Mouse (Mus musculus): ENCODE results near the gene Gpr62. TPM values are rescaled to one million over a fixed set of nuclear protein-coding genes. Genes with fewer than 3 reads are reported as not detected.

The Gpr62 gene
- total RNA-seq (2021), result under 1 TPM; 0.44 to 0.65 TPM
- long read RNA-seq, experiment 1, partial matches to known transcripts, result 0 of 2 reads
- long read RNA-seq, experiment 1, other reads (novel, unspliced or antisense), result 0 of 2 reads
- long read RNA-seq, experiment 2, partial matches to known transcripts, result 0 of 3 reads
- long read RNA-seq, experiment 2, other reads (novel, unspliced or antisense), result 0 of 3 reads

DNA sequence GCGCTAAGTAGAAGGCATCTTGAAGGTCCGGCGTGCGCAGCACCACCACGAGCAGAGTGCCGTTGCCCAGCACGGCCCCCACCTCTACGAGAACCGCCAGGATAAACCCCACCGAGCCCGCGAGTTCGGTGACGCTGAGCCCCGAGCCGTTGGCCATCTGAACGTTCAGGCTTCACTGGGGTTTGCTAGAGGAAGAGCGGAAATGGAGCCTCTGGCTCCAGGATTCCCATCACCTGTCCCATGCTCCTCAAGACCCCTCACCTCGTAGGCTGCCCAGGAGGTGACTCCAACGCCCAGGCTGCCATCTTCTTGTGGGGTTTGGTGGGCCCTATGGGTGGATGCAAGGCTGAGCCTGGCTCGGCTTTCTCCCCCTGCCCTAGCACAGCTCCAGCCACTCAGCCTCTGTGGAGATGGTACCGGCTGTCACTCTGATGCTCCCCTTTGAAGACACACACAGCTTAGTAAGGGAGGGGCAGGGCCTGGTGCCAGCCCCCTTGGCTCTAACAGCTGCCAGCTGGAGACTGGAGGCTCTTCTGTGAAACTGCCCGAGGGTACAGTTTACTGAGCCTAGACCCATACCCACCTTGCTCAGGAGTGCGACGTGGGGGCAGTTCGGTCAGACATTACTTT is at the start of gene Gpr62:
TSS of gene Gpr62 (minus strand) at position 368 of the 630 bp plus-strand sequence.
- no peak for DNase-seq (ENCODE audit: low spot score in 2 of 2)

DNA sequence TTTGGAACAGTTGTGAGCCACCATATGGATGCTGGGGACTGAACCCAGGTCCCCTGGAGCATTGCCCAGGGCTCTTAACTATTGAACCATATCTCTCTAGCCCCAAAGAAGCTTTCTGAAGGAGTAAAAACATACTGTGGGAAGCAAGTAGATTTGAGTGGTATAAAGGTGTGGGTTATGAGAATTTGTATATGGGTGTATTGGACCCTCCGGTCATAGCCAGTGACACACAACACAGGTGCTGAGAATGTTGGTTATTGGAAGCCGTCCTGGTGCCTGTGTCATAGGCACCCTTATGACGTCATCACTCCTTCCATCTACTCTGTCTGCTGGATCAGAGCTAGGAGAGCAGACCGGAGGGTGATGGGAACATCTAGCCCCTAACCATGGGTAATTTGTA is 48.5 kb upstream of the Gpr62 start, which contains the start of gene Iqcf5:
TSS of gene Iqcf5 (plus strand) at position 301 of the 400 bp plus-strand sequence.
- DNase-seq (ENCODE audit: low spot score in 2 of 2), result no peak

DNA sequence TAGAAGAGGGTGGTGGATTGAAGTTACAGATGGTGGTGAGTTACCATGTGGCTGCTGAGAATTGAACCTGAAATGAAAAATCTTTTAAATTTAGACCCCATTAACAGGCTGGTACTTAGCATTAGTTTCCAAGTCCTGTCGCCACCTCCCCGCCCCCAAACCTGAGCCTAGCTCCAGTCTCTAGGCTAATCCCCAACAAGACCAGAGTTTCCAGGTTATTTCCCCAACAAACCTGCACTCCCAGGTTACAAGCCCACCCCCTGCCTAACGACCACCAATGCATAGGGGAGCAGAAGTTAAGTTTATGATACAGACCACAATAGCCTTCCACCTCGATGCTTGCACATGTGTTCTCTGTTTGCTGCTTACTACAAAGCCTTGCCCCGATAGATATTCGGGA is 47.8 kb upstream of the Gpr62 start:
- no peak for DNase-seq (ENCODE audit: low spot score in 2 of 2)

DNA sequence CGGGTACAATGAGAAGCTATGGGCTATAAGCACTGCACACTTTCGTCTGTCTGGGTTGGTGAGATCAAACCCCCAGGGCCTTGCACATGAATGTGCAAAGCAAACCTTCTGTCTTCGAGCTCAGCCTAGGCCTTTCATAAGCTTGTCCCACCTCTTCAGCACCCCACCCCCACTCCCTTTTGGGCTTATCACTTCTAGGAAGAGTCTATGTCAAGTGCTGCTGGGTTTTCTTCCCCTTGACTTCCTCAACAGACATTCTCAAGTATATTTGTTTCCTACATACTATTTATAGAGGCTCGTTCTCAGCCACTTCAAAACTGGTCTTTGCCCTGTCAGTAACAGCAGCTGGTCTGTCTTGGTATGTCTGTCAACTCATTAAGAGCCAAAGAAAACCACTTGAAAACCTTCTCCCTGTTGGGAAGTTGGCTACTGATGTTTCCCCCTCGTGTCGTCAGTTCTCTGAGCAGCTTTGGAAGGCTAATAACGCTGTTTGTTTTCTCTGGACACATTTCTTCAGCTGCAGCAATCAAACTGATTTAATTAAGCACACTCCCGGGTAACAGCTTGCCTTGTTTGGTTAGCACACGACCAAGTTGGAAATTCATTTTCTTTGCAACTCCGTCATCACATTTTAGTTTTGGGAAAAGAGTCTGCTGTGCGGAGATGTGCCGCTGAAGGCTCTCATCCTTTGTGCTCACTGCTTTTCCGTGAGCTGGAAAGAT is 47.2 kb upstream of the Gpr62 start:
- DNase-seq (ENCODE audit: low spot score in 2 of 2), result no peak

DNA sequence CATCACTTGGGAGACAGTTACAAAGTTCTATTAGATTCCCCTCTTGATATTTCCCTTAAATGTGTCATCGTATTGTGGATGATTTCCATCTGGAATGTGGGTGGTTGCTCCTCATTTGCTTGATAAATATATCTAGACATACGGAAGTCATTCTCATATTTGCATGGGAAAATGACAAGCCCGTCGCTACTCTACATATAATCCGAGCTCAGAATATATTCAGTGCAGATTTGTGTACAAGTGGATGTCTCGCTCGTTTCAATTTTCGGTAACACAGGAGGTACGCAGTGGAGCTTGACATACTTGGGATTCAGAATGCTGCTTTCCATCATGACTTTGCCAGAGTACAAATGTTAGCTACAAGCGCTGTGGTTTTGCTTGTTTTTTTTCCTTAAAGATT is 43.6 kb upstream of the Gpr62 start:
- DNase-seq (ENCODE audit: low spot score in 2 of 2), result no peak

DNA sequence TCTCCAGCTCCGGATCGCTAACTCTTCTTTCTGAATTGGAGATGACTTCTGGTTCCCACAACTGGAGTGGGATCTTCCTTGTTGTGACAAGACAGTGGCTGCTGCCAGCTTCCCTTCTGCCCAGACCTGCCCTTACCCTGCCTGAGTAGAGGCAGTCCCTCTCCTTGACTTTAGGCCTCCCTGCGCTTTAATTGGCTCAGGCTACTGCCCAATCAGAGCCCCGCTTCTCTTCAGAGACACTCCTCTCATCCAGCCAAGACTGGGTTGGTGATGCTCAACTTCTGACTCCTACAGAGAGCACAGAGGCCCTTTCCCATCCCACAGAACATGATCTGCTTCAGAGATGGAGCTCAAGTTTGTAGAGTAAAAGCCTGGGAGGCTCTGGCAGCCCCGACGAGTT is 38.5 kb upstream of the Gpr62 start:
- peak in 1 of 2 experiments; percentile 8 for DNase-seq (ENCODE audit: low spot score in 2 of 2)

DNA sequence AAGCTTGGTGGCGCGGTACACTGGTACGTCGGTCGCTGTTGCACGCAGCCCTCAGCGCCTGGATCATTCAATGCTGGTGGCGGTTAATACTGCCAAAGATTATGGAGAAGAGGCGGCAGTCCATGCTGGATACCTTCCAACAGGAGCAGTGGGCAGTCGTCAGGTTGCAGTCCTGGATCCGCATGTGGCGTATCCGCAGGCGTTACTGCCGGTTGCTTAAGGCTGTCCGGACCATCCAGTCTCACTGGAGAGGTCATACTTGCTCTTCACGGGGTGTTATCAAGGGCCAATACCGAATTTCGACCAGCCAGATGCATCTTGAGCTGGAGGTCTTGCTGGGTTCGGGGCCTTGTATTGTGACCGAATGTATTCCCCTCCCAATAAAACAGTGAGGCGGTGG is 36.1 kb upstream of the Gpr62 start:
- peak in 1 of 2 experiments; percentile 12 for DNase-seq (ENCODE audit: low spot score in 2 of 2)

DNA sequence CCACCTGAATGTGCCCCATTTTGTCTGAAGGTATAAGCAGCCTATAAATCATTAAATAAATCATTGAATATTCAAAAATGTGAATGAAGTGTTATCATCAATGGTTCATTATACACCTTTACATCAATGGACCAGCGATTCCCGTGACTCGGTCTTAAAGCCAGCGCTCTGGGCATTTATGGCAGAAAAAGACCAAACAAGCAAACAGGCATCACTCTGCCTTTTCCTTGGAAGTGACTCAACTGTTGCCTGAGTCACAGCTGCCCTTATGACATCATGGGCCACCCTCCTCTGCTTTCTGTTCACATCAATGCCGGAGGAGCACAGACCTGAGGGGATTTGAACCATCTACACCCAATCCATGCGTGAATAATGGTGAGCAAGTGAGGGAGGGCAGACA is 33.9 kb upstream of the Gpr62 start, which contains the start of gene Iqcf1:
TSS of gene Iqcf1 (plus strand) at position 301 of the 400 bp plus-strand sequence.
- peak in 1 of 2 experiments; percentile 11 for DNase-seq (ENCODE audit: low spot score in 2 of 2)

DNA sequence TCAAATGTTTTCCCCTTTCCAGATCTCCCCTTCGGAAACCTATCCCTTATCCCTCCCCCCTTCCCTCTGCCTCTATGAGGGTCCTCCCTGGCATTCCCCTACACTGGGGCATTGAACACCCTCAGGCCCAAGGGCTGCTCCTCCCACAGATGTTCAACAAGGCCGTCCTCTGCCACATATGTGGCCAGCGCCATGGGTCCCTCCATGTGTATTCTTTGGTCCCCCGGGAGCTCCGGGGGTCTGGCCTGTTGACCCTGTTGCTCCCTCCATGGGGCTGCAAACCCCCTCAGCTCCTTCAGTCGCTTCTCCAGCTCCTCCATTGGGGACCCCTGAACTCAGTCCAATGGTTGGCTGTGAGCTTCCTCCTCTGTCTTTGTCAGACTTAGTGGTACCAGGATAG is 21.9 kb upstream of the Gpr62 start:
- peak in 1 of 2 experiments; percentile 14 for DNase-seq (ENCODE audit: low spot score in 2 of 2)

DNA sequence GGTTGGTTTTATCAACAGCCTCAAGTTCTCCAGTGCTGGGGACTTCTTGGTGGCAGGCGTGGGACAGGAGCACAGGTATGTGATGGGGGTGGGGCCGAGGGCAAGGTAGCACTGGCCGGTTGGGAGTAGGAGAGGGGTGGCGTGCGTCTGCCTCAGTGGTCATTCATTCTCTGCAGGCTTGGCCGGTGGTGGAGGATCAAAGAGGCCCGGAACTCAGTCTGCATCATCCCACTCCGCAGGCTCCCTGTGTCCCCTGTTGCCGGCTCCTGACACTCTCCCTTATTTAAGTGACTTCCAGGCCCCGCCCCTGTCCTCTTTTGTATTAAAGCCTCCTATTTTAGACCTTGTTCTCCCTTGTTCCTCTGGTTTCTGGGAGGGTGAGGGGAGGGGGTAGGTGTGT is 19.3 kb upstream of the Gpr62 start:
- no peak for DNase-seq (ENCODE audit: low spot score in 2 of 2)

DNA sequence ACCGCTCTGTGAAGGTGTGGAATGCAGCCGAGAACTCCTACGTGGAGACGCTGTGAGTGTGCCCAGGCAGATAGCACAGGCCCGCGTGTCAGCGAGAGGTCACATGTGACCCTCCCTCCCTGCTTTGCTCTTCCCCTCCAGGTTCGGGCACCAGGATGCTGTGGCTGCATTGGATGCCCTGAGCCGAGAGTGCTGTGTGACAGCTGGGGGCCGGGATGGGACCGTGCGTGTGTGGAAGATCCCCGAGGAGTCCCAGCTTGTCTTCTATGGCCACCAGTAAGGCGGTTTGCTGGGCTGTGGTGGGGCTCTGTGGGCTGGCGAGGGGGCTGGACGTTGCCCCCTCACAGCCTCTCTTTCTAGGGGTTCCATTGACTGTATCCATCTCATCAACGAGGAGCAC is 17.9 kb upstream of the Gpr62 start:
- peak in 1 of 2 experiments; percentile 10 for DNase-seq (ENCODE audit: low spot score in 2 of 2)

DNA sequence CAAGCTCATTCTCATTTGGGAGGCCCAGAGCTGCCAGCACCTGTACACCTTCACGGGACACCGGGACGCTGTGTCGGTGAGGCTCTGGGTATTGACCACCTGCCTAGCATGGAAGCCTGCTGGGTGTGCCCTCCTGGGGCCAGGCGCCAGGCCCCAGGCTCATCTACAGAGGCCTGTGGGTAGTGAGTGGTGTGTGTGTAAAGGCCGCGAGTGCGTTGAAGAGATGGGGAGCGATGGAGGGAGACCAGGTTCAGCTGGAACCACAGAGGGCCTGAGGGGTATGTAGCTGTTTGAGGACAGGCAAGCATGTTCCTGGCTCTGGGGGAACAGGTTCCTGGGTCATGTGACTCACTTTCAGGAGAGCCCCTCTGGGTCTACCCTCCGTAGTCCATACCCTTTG is 17.4 kb upstream of the Gpr62 start:
- DNase-seq (ENCODE audit: low spot score in 2 of 2), result no peak

DNA sequence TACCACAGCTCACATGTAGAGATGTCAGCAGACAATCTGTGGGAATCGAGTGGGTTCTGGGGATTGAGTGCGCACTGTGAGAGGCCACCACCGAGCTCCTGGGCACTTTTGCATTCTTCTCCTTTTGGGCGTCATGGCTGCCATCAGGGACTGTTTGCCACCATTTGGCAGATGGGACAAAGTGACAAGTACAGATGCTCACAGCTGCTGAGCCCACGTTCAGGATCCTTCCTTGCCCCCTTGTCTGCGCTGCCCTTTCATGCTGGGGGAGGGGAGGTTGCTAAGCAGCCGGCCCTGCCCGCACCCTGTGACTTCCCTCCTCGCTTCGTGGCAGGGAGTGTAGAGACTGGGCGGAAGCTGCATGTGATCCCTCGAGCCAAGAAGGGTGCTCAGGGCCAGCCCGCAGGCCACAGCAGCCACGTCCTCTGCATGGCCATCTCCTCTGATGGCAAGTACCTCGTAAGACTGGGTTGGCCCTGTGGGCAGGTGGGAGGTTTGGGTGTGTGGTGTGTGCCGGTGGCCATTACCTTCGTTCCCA is 16.9 kb upstream of the Gpr62 start:
- peak in 1 of 2 experiments; percentile 16 for DNase-seq (ENCODE audit: low spot score in 2 of 2)

DNA sequence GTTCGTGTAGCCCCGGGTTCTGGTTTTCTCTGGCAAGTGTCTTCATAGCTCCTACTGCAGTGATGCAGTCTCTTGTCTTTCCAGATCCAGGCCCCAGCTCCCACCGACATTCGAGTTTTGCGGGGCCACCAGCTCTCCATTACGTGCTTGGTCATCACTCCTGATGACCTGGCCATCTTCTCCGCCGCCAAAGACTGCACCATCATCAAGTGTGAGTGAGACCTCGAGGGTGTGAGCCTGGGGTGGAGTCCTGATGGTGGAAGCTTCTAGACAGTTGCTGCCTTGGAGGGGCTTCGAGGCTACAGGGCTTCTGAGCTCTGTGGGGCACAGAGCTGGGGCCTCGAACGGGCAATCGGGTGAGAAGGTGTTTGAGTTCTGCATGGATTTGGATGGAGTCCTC is 15.9 kb upstream of the Gpr62 start:
- DNase-seq (ENCODE audit: low spot score in 2 of 2), result peak in 1 of 2 experiments; percentile 14

DNA sequence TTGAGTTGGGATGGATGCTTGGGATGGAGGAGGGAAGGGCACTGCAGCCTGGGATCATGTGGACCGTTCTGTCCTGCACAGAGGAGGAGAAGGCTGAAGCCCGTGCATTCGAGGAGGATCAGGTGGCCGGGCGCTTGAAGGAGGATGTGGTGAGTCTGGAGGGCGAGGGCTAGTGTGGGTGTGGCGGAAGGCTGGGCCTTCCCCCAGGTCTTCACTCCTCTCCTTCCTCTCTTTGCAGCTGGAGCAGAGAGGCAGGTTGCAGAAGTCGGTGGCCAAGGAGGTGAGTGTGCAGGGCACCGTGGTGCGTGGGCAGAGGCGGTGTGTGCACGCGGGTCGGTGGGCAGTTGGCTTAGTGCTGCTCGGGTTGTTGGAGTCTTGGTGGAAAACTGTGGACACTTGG is 15.3 kb upstream of the Gpr62 start:
- DNase-seq (ENCODE audit: low spot score in 2 of 2), result peak in 1 of 2 experiments; percentile 15

DNA sequence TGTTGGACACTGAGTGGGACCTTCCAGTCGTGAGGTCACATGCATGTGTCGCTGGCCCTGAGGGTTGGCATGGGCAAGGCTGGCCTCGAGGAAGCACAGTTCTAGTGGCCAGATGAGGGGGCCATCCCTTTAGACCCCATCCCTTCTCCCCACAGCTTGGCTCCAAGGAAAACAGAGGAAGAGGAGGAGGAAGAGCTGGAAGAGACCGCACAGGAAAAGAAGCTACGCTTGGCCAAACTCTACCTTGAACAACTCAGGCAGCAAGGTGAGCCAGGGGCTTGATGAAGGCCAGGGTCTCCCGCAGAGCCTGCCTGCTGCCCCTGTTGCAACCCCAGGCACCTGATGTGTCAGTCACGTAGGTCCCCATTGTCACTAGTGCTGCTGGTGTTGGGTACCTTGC is 14.8 kb upstream of the Gpr62 start:
- peak in 1 of 2 experiments; percentile 12 for DNase-seq (ENCODE audit: low spot score in 2 of 2)

DNA sequence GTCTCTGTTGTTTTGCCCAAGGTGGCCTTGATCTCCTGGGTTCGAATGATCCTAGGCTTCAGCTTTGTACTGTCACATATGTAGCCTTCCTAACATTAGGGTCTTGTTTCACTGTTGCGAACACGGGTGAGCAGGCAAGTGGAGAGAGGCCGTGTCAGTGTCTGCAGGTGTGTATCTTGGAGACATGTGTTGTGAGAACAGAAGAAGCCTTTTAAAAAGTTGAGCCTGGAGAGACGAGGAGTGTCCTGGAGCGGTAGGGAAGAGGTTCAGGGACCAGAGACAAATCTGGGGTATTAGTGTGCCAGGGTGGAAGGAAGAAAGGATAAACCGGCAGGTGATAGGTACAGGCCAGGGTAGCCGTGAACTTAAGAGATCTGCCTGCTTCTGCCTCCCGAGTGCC is 12.4 kb upstream of the Gpr62 start:
- peak in 1 of 2 experiments; percentile 12 for DNase-seq (ENCODE audit: low spot score in 2 of 2)

DNA sequence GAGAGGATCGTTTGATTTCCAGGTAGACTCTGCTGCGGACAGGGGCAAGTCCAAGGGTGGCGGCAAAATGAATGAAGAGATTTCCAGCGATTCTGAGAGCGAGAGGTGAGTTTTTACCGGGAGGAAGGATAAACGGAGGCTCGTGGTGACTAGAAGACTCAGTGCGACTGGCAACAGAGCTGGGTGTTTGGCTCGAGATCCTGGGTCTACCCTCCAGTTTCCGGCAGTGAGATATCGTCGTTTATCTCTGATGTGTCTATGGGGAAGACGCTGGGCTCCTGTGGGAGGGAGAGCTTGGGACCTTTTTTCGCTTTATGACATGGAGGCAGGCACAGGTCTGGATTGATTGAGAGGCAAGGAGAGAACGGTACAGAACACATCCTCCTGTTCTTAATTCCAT is 11.9 kb upstream of the Gpr62 start:
- DNase-seq (ENCODE audit: low spot score in 2 of 2), result peak in 1 of 2 experiments; percentile 13

DNA sequence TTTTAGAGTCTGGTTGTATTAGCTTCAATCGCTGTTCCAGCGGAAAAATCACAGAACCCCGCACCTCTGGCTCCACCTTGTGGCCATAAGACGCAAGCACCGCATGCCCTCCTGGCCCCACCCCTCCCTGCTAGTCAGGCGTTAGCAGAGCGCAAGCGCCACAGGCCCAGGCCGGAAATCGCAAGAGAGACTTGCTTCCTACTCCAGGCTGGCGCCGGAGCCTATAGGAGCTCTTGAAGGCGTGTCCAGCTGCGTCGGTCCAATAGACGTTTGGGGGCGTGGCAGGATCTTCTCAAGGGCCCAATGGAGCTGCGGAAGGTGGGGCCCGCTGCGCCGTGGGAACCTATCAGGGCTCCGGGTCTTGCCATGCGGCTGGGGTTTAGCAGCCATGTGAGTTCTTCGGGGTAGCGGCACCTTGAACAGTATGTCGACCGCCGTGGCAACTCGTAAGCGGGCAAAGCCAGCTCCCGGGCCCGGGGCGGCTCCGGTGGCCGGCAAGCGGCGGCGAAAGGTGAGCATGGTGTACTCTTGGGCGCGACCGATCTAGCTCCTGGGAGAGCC is 11.3 kb upstream of the Gpr62 start, which contains the start of gene Parp3:
TSS of gene Parp3 (minus strand) at position 26 of the 561 bp plus-strand sequence.
- DNase-seq (ENCODE audit: low spot score in 2 of 2), result peak; percentile 93 to 98

DNA sequence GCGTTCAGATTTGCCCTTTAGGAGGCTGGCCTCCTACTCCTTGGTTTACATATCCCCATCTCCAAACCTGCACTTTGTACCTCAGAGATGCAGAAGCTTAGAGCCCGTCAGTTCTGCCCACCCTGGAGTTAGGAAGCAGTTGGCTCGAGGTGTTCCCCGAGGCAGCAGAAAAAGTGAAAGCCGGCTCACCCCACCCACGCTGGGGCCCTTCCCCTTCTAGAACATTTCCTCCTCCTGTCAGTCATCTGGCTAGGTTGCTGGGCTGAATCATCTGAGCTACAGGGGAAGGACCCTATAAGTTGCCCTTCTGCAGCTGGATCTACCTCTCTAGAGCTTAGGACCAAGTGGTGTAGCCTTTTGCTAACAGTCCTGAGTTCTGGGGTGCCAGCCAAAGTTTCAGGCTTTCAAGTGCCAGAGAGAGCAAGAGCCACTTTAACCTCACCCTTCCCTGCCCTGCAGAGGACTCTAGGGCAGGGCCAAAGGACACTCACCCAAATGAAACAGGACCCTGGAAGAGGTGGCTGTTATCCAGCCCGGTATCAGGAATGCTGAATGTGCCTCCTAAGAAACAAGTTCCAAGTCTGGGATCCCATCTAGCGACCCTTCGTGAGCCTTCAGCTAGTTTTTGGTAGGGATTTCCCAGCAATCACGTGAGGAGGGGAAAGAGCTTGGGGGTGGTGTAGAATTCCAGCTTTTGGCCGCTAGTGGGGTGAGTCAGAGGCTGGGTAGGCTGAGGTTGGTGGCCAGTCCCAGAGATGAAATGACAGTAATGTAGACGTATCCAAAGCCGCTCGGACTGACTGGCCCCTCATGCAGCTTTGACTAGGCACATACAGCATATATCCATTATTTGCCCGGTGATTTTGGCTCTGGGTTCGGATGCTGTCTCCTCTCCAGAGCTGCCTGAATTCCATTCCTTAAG is 10.5 kb upstream of the Gpr62 start:
- DNase-seq (ENCODE audit: low spot score in 2 of 2), result peak; percentile 43 to 75
